Mouse (Mus musculus) E14TG2a.4 (cell line): Measurements from ENCODE around the gene Ogfod2.
A peak's percentile ranks its signal among the peaks of the same experiment; 100 is the strongest.

ENCODE experiments used
- CTCF ChIP-seq: conservative IDR thresholded peaks from 2 replicates; pipeline ENCODE4 v1.5.1; 2014; ENCODE audit warnings: low read length
- NANOG ChIP-seq: IDR thresholded peaks from 2 replicates; pipeline ENCODE4 v1.6.1; 2014; ENCODE audit warnings: borderline replicate concordance, low read length, mixed read lengths
- POU5F1 ChIP-seq: IDR thresholded peaks from 2 replicates; pipeline ENCODE4 v1.6.1; 2014; ENCODE audit warnings: low read length, borderline replicate concordance

DNA sequence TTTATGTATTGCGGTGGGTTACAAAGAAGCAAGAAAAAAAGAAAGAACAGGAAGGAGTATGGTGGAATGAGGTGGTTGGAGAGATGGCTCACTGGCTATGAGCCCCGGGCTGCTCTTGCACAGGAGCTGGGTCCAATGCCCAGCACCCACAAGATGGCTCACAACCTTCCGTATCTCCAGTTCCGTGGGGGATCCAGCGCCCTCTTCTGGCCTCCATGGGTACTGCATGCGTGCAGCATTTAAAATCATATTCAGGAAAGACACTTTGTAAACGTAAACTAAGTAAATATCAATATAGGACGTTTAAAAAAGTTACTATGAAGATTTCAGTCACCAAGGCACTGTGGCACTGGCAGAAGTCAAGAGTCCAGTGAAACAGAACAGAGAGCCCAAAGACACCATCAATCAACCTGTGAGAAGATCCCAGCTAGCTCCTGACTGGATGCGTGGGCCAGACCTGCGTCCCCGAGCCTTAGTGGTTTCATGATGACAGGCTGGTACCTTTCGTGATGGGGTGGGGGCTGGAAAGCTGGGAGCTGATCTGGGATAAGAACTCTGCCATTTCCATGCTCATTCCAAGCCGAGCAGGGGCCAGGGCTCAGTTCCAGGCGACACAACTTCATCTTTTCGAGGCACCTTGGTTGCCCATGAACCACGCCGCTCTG lies 888 bp upstream of the Ogfod2 start:
- TF ChIP-seq CTCF (peak; percentile 79), POU5F1 (no peak), NANOG (no peak)
